Mouse (Mus musculus) midbrain, embryonic 16.5 days (tissue): ENCODE measurements around the gene Wdr74. TPM values are rescaled to one million over a fixed set of nuclear protein-coding genes. Genes with fewer than 3 reads are reported as not detected.

Source experiments
- ATAC-seq: fragments of 200-750 bp; cut with Nextera tagmentation; 2 replicates; pipeline ENCODE4 v1.8.0; 2017; ENCODE audit warnings: moderate TSS enrichment
- H3K27ac ChIP-seq: fragments of 300-500 bp; sonication (generic); 2 replicates; pipeline ENCODE4 v1.5.1; 2014; ENCODE audit warnings: mild to moderate bottlenecking, low read length, mixed read lengths
- H3K27me3 ChIP-seq: fragments of 300-500 bp; sonication (generic); 2 replicates; pipeline ENCODE4 v1.6.1; 2014; ENCODE audit warnings: low read depth, low read length, mixed read lengths; ENCODE audit not compliant: control insufficient read depth, insufficient read depth
- H3K36me3 ChIP-seq: fragments of 300-500 bp; sonication (generic); 2 replicates; pipeline ENCODE4 v1.6.1; 2014; ENCODE audit warnings: mild to moderate bottlenecking, low read length, moderate library complexity, mixed read lengths; ENCODE audit not compliant: control insufficient read depth, insufficient read depth
- H3K4me1 ChIP-seq: fragments of 300-500 bp; sonication (generic); 2 replicates; pipeline ENCODE4 v1.6.1; 2014; ENCODE audit warnings: mild to moderate bottlenecking, low read length, mixed read lengths; ENCODE audit not compliant: control insufficient read depth, insufficient read depth
- H3K4me2 ChIP-seq: fragments of 300-500 bp; sonication (generic); 2 replicates; pipeline ENCODE4 v1.6.1; 2014; ENCODE audit warnings: mild to moderate bottlenecking, low read length, mixed read lengths
- H3K4me3 ChIP-seq: fragments of 300-500 bp; sonication (generic); 2 replicates; pipeline ENCODE4 v1.5.1; 2014; ENCODE audit warnings: low read depth, mild to moderate bottlenecking, low read length, moderate library complexity, mixed read lengths
- H3K9ac ChIP-seq: fragments of 300-500 bp; sonication (generic); 2 replicates; pipeline ENCODE4 v1.6.1; 2014; ENCODE audit warnings: low read depth, low read length, mixed read lengths
- H3K9me3 ChIP-seq: fragments of 300-500 bp; sonication (generic); replicated peaks from 2 replicates; pipeline ENCODE4 v1.6.1; 2014; ENCODE audit warnings: mild to moderate bottlenecking, low read length, mixed read lengths; ENCODE audit not compliant: control insufficient read depth, poor library complexity, severe bottlenecking
- WGBS: fragments of 180-500 bp; shearing (Covaris S2); extraction: QIAGEN DNeasy Blood & Tissue Kit; methylation state at CpG from one replicate; pipeline ENCODE4 v1.1.7; 2014; 5-methylcytosine and 5-hydroxymethylcytosine counted together
- polyA plus RNA-seq: library from polyadenylated mRNA; unstranded; fragments of >200 nt; fragmentation: Nextera tagmentation; extraction: Ambion mirVana; gene quantifications from 2 replicates; pipeline ENCODE4 v1.2.1, GENCODE M21; 2015

The Wdr74 gene
- polyA plus RNA-seq, 1 experiment from 2014 or later = 95.9 TPM

GRCm38 (mm10) chr19:8734334-8734733, 1.3 kb upstream of the Wdr74 start:
- peaks cover 5% of the 10 kb centered on the region; the same call in 1 of the 2 replicates for H3K36me3 ChIP-seq
- H3K27ac ChIP-seq = no peak overlapping the region
- H3K4me3 ChIP-seq = no peak overlapping the region
- H3K4me2 ChIP-seq = no peak overlapping the region
- WGBS = 72% methylated on average over 3 of the region's 3 CpGs
- no peaks in the 10 kb centered on the region for H3K9me3 ChIP-seq
- ATAC-seq = no peak
- peaks cover 17% of the 10 kb centered on the region for H3K4me1 ChIP-seq
- H3K27me3 ChIP-seq = no peaks in the 10 kb centered on the region
- H3K9ac ChIP-seq = no peak overlapping the region

GRCm38 (mm10) chr19:8736160-8736467, 487 bp downstream of the Wdr74 start:
- peaks cover 10% of the 10 kb centered on the region for H3K36me3 ChIP-seq
- no peaks in the 10 kb centered on the region for H3K9me3 ChIP-seq
- no peak overlapping the region for H3K27ac ChIP-seq
- peaks cover 23% of the 10 kb centered on the region for H3K4me1 ChIP-seq
- H3K4me3 ChIP-seq = peak overlapping the region; percentile 71
- no peak for ATAC-seq
- 2% methylated on average over 11 of the region's 11 CpGs for WGBS
- H3K4me2 ChIP-seq = peak overlapping the region; percentile 98
- H3K27me3 ChIP-seq = no peaks in the 10 kb centered on the region
- peak overlapping the region; percentile 72 for H3K9ac ChIP-seq

DNA sequence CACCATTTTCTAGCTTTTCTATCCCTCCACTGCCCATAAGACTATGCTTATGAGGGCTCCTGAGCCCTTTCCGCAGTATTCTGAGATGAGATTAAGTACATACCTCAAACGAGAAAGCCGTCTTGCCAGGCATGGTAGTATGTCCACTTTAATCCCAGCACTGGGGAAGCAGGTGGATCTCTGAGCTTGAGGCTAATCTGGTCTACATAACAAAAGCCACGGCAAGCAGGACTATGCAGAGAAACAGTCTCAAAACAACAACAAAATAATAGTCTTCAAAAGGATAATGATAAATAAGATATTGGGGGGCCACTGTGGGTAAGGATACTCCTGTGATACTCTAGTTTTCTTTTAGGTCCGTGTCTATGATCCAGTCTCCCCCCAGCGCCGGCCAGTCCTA, 3.3 kb downstream of the Wdr74 start:
- Histone ChIP-seq H3K9me3 (no peaks in the 10 kb centered on the region), H3K4me2 (no peak overlapping the region), H3K36me3 (peaks cover 10% of the 10 kb centered on the region), H3K27me3 (no peaks in the 10 kb centered on the region), H3K4me1 (peaks cover 36% of the 10 kb centered on the region), H3K9ac (no peak overlapping the region), H3K27ac (no peak overlapping the region), H3K4me3 (no peak overlapping the region)
- WGBS = 90% methylated on average over 7 of the region's 7 CpGs
- no peak for ATAC-seq

- H3K9ac ChIP-seq = no peak overlapping the region
- ATAC-seq = no peak
- H3K4me3 ChIP-seq = no peak overlapping the region
- no peak overlapping the region for H3K4me2 ChIP-seq
- WGBS = 95% methylated on average over 6 of the region's 6 CpGs
- peaks cover 36% of the 10 kb centered on the region for H3K4me1 ChIP-seq
- H3K36me3 ChIP-seq = peaks cover 10% of the 10 kb centered on the region
- no peaks in the 10 kb centered on the region for H3K9me3 ChIP-seq
- no peaks in the 10 kb centered on the region for H3K27me3 ChIP-seq
- no peak overlapping the region for H3K27ac ChIP-seq
Measured at GRCm38 (mm10) chr19:8739646-8740045, 4.0 kb downstream of the Wdr74 start.

- Histone ChIP-seq H3K4me1 (peaks cover 30% of the 10 kb centered on the region), H3K36me3 (peaks cover 11% of the 10 kb centered on the region), H3K27ac (peak within 1 kb of the TSS; percentile 97), H3K4me2 (peak within 1 kb of the TSS; percentile 57), H3K9ac (peak within 1 kb of the TSS; percentile 88), H3K9me3 (no peaks in the 10 kb centered on the region), H3K4me3 (peak within 1 kb of the TSS; percentile 86), H3K27me3 (no peaks in the 10 kb centered on the region)
- WGBS = 65% methylated on average over 14 of the region's 14 CpGs
- ATAC-seq = no peak
Measured at GRCm38 (mm10) chr19:8740603-8741002, 5.0 kb downstream of the Wdr74 start, which contains the start of gene 1700092M07Rik. 1700092M07Rik (plus strand) TSS chr19:8740718.

DNA sequence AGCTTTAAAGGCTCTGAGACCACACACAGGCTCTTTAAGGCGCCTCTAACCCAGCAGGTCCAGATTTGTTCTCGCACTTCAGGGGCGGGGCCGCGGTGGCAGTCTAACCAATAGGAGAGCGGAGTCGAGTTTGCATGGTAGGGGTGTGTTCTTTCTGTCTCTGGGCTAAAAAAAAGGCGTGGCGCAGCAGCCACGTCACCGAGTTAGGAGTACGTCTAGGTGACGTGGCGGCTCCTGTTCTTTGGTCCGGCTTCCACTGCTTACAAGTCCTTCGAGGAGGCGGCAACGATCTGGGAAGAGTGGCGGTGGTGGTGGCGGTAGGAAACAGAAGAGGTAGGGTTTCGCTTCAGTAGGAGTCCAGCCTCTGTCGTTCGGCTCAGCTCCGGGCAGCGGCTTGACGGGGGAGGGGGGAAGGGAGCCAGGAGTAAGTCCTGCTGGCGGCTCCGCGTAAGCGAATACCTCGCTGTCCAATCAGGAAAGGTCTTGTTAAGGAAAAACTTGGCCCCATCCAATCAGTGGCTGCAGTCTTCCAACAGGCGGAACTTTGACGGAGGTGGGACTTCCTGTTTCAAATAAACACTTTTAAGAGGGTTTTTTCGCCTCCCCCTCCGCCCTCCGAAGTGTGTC, 5.7 kb downstream of the Wdr74 start, which contains the start of gene Stx5a:
Gene Stx5a (plus strand): TSS at position 171 of the 627 bp plus-strand sequence.
- peaks cover 17% of the 10 kb centered on the region for H3K36me3 ChIP-seq
- H3K27me3 ChIP-seq = no peaks in the 10 kb centered on the region
- peaks cover 27% of the 10 kb centered on the region for H3K4me1 ChIP-seq
- peak within 1 kb of the TSS; percentile 88 for H3K9ac ChIP-seq
- WGBS = 0% methylated on average over 36 of the region's 36 CpGs
- H3K4me3 ChIP-seq = peak within 1 kb of the TSS; percentile 86
- ATAC-seq = peak; percentile 97
- peak within 1 kb of the TSS; percentile 97 for H3K27ac ChIP-seq
- no peaks in the 10 kb centered on the region for H3K9me3 ChIP-seq
- H3K4me2 ChIP-seq = peak within 1 kb of the TSS; percentile 82

- H3K4me1 ChIP-seq = peaks cover 21% of the 10 kb centered on the region
- no peaks in the 10 kb centered on the region for H3K9me3 ChIP-seq
- H3K4me3 ChIP-seq = peak overlapping the region; percentile 86
- H3K27ac ChIP-seq = peak overlapping the region; percentile 97
- peak overlapping the region; percentile 88 for H3K9ac ChIP-seq
- no peak for ATAC-seq
- no peaks in the 10 kb centered on the region for H3K27me3 ChIP-seq
- H3K36me3 ChIP-seq = peaks cover 17% of the 10 kb centered on the region
- 22% methylated on average over 14 of the region's 14 CpGs for WGBS
- H3K4me2 ChIP-seq = peak overlapping the region; percentile 82
Measured at GRCm38 (mm10) chr19:8742176-8742575, 6.5 kb downstream of the Wdr74 start.

DNA sequence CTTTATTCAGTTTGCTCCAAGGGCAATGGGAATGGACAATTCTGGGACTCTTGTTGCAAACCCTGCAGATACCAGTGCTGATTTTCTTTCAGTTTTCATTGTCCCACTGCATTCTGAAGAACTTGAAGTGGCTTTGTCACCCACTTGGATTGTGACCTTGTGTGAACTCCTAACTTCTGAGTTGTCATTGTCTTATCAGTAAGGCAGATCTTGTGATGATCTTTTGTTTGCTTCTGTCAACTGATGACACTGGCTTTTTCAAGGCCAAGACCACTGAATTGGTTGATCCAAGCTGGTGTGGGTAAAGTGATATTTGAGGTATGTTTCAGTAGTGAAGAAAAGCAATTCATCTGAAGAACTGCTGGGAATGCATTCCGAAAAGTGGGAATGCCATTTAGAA, 9.8 kb downstream of the Wdr74 start:
- 90% methylated on average over 1 of the region's 1 CpGs for WGBS

GRCm38 (mm10) chr19:8747368-8747767, 11.7 kb downstream of the Wdr74 start:
- no peaks in the 10 kb centered on the region for H3K9me3 ChIP-seq
- 70% methylated on average over 2 of the region's 2 CpGs for WGBS
- peaks cover 33% of the 10 kb centered on the region for H3K36me3 ChIP-seq
- ATAC-seq = no peak
- no peak overlapping the region for H3K4me3 ChIP-seq
- H3K9ac ChIP-seq = no peak overlapping the region
- H3K27ac ChIP-seq = no peak overlapping the region
- H3K4me2 ChIP-seq = no peak overlapping the region
- H3K27me3 ChIP-seq = no peaks in the 10 kb centered on the region
- peaks cover 10% of the 10 kb centered on the region for H3K4me1 ChIP-seq

More for the DNA sequence above, 9.8 kb downstream of the Wdr74 start:
- Histone ChIP-seq H3K4me3 (no peak overlapping the region), H3K9me3 (no peaks in the 10 kb centered on the region), H3K4me1 (peaks cover 19% of the 10 kb centered on the region), H3K4me2 (no peak overlapping the region), H3K36me3 (peaks cover 25% of the 10 kb centered on the region), H3K27me3 (no peaks in the 10 kb centered on the region), H3K9ac (no peak overlapping the region), H3K27ac (no peak overlapping the region)
- ATAC-seq = no peak
